ENCODE assay signal across 26 mouse cellular contexts in genomic region chr4:118989331-118989730, GRCm38 (mm10). TPM values are rescaled to one million over a fixed set of nuclear protein-coding genes. Genes with fewer than 3 reads are reported as not detected.
"Had no signal": no experiment of that assay in that cellular context is flagged by ENCODE, and none has a peak within 500 bp of the region (broad histone marks: within the 10 kb centered on the region; RNA-seq: fewer than 3 reads in every experiment).

No protein-coding gene starts in this region.

- H3K9ac ChIP-seq: lung, embryonic 14.5 days; midbrain, embryonic 12.5 days; neural tube, embryonic 13.5 days; neural tube, embryonic 15.5 days had no signal

- H3K27me3 ChIP-seq: midbrain, embryonic 12.5 days; neural tube, embryonic 13.5 days; neural tube, embryonic 15.5 days had no signal

- H3K36me3 ChIP-seq: midbrain, embryonic 10.5 days; midbrain, embryonic 12.5 days; neural tube, embryonic 13.5 days; neural tube, embryonic 15.5 days had no signal

- ATAC-seq: midbrain, embryonic 16.5 days had no signal

- H3K4me3 ChIP-seq: midbrain, embryonic 10.5 days; midbrain, embryonic 12.5 days; myocyte; neural tube, embryonic 13.5 days; neural tube, embryonic 15.5 days had no signal

- H3K4me2 ChIP-seq: lung, embryonic 14.5 days; midbrain, embryonic 12.5 days; neural tube, embryonic 13.5 days; neural tube, embryonic 15.5 days had no signal

- DNase-seq: lung, embryonic 14.5 days; lung, postnatal 10 days; lung, postnatal 4 days; midbrain, embryonic 14.5 days; retina, postnatal 1 day; right cerebral cortex, adult 18-20 months; right cerebral cortex, postnatal 25 days; right cerebral cortex, postnatal 4 days; spleen, adult 18-20 months; thymus, adult 18-20 months; thymus, postnatal 14 days; thymus, postnatal 36 days had no signal

- H3K27ac ChIP-seq: midbrain, embryonic 10.5 days; midbrain, embryonic 12.5 days; neural tube, embryonic 13.5 days; neural tube, embryonic 15.5 days had no signal

- H3K4me1 ChIP-seq: midbrain, embryonic 10.5 days; midbrain, embryonic 12.5 days; neural tube, embryonic 13.5 days; neural tube, embryonic 15.5 days had no signal

RNA-seq across cellular contexts. Expression of gene Lao1, which starts 28.0 kb away (rescaled TPM):
- total RNA-seq: megakaryocyte, adult 5-6 weeks; megakaryocyte-erythroid progenitor cell, adult 5-6 weeks had no signal
- polyA plus RNA-seq: lung, embryonic 14.5 days; lung, embryonic 16.5 days; midbrain, embryonic 10.5 days; midbrain, embryonic 12.5 days; midbrain, embryonic 14.5 days; midbrain, embryonic 16.5 days; myocyte; neural tube, embryonic 11.5 days; neural tube, embryonic 13.5 days; neural tube, embryonic 15.5 days; small intestine, adult 2 months; stomach, embryonic 14.5 days; stomach, embryonic 16.5 days had no signal

RNA-seq across cellular contexts. Expression of gene Olfr1328, which starts 50.9 kb away (rescaled TPM):
- total RNA-seq: megakaryocyte, adult 5-6 weeks; megakaryocyte-erythroid progenitor cell, adult 5-6 weeks had no signal
- polyA plus RNA-seq: lung, embryonic 14.5 days; lung, embryonic 16.5 days; midbrain, embryonic 10.5 days; midbrain, embryonic 12.5 days; midbrain, embryonic 14.5 days; midbrain, embryonic 16.5 days; myocyte; neural tube, embryonic 11.5 days; neural tube, embryonic 13.5 days; neural tube, embryonic 15.5 days; small intestine, adult 2 months; stomach, embryonic 14.5 days; stomach, embryonic 16.5 days; thymus, postnatal 0 days had no signal
